Mouse (Mus musculus) stomach, embryonic 16.5 days (tissue): ENCODE measurements around the gene Supt5. TPM values are rescaled to one million over a fixed set of nuclear protein-coding genes. Genes with fewer than 3 reads are reported as not detected.

Source experiments
- ATAC-seq: fragments of 200-750 bp; cut with Nextera tagmentation; 2 replicates; pipeline ENCODE4 v1.8.0; 2017; ENCODE audit warnings: moderate number of reproducible peaks, moderate TSS enrichment; ENCODE audit not compliant: insufficient read depth, low FRiP score
- H3K27ac ChIP-seq: fragments of 300-500 bp; sonication (generic); 2 replicates; pipeline ENCODE4 v1.5.1; 2014; ENCODE audit warnings: low read length
- H3K27me3 ChIP-seq: fragments of 300-500 bp; sonication (generic); 2 replicates; pipeline ENCODE4 v1.6.1; 2014; ENCODE audit warnings: low read length, control low read depth, mixed read lengths; ENCODE audit not compliant: control insufficient read depth, insufficient read depth
- H3K36me3 ChIP-seq: fragments of 300-500 bp; sonication (generic); 2 replicates; pipeline ENCODE4 v1.6.1; 2014; ENCODE audit warnings: low read length; ENCODE audit not compliant: control insufficient read depth, insufficient read depth
- H3K4me1 ChIP-seq: fragments of 300-500 bp; sonication (generic); 2 replicates; pipeline ENCODE4 v1.6.1; 2014; ENCODE audit warnings: low read length, control low read depth, mixed read lengths; ENCODE audit not compliant: control insufficient read depth, insufficient read depth
- H3K4me2 ChIP-seq: fragments of 300-500 bp; sonication (generic); 2 replicates; pipeline ENCODE4 v1.6.1; 2014; ENCODE audit warnings: low read depth, low read length, mixed read lengths
- H3K4me3 ChIP-seq: fragments of 300-500 bp; sonication (generic); replicated peaks from 2 replicates; pipeline ENCODE4 v1.5.1; 2014; ENCODE audit warnings: mild to moderate bottlenecking, low read length
- H3K9ac ChIP-seq: fragments of 300-500 bp; sonication (generic); 2 replicates; pipeline ENCODE4 v1.6.1; 2014; ENCODE audit warnings: low read length
- H3K9me3 ChIP-seq: fragments of 300-500 bp; sonication (generic); replicated peaks from 2 replicates; pipeline ENCODE4 v1.6.1; 2016; ENCODE audit warnings: low read length, control low read depth; ENCODE audit not compliant: control insufficient read depth
- WGBS: fragments of 180-500 bp; shearing (Covaris S2); extraction: QIAGEN DNeasy Blood & Tissue Kit; methylation state at CpG from one replicate; pipeline ENCODE4 v1.1.7; 2014; 5-methylcytosine and 5-hydroxymethylcytosine counted together
- polyA plus RNA-seq: library from polyadenylated mRNA; unstranded; fragments of >200 nt; fragmentation: Nextera tagmentation; extraction: Ambion mirVana; gene quantifications from 2 replicates; pipeline ENCODE4 v1.2.1, GENCODE M21; 2015

The Supt5 gene
- polyA plus RNA-seq, 1 experiment from 2014 or later: 86.7 TPM

GRCm38 (mm10) chr7:28356981-28357380, 18.4 kb upstream of the Supt5 start:
- H3K36me3 ChIP-seq: peaks cover 37% of the 10 kb centered on the region
- H3K4me1 ChIP-seq: peaks cover 22% of the 10 kb centered on the region
- H3K4me3 ChIP-seq: no peak overlapping the region
- no peaks in the 10 kb centered on the region for H3K9me3 ChIP-seq
- no peaks in the 10 kb centered on the region for H3K27me3 ChIP-seq
- peak overlapping the region; percentile 43; the same call in 1 of the 2 replicates for H3K9ac ChIP-seq
- WGBS: 10% methylated on average over 5 of the region's 5 CpGs
- 0 out of 2 replicates have a peak overlapping the region, but pooled peaks have one; percentile 27 for H3K4me2 ChIP-seq
- peak overlapping the region; percentile 71 for H3K27ac ChIP-seq
- ATAC-seq: peak; percentile 59

- peaks cover 28% of the 10 kb centered on the region for H3K36me3 ChIP-seq
Observed at GRCm38 (mm10) chr7:28355221-28355620, 16.7 kb upstream of the Supt5 start.

GRCm38 (mm10) chr7:28354596-28354995, 16.1 kb upstream of the Supt5 start:
- Histone ChIP-seq H3K27me3 (no peaks in the 10 kb centered on the region), H3K4me1 (peaks cover 28% of the 10 kb centered on the region), H3K36me3 (peaks cover 23% of the 10 kb centered on the region), H3K9ac (no peak overlapping the region), H3K9me3 (no peaks in the 10 kb centered on the region), H3K4me3 (no peak overlapping the region), H3K27ac (no peak overlapping the region), H3K4me2 (no peak overlapping the region)
- no peak for ATAC-seq
- WGBS: 88% methylated on average over 3 of the region's 3 CpGs

More at GRCm38 (mm10) chr7:28355221-28355620, 16.7 kb upstream of the Supt5 start:
- 83% methylated on average over 3 of the region's 3 CpGs for whole genome bisulfite sequencing
- no peak overlapping the region for H3K4me2 ChIP-seq
- no peaks in the 10 kb centered on the region for H3K9me3 ChIP-seq
- no peak for ATAC-seq
- H3K4me1 ChIP-seq: peaks cover 28% of the 10 kb centered on the region
- H3K27ac ChIP-seq: no peak overlapping the region
- H3K9ac ChIP-seq: no peak overlapping the region
- H3K4me3 ChIP-seq: no peak overlapping the region
- no peaks in the 10 kb centered on the region for H3K27me3 ChIP-seq

- Histone ChIP-seq H3K4me1 (peaks cover 28% of the 10 kb centered on the region), H3K27me3 (no peaks in the 10 kb centered on the region), H3K9ac (no peak overlapping the region), H3K9me3 (no peaks in the 10 kb centered on the region), H3K4me3 (no peak overlapping the region), H3K27ac (no peak overlapping the region), H3K4me2 (no peak overlapping the region), H3K36me3 (peaks cover 18% of the 10 kb centered on the region)
- 81% methylated on average over 3 of the region's 3 CpGs for WGBS
- ATAC-seq: no peak
Observed at GRCm38 (mm10) chr7:28354113-28354581, 15.6 kb upstream of the Supt5 start.

GRCm38 (mm10) chr7:28353267-28353666, 14.7 kb upstream of the Supt5 start:
- no peak overlapping the region for H3K4me3 ChIP-seq
- H3K27ac ChIP-seq: no peak overlapping the region
- H3K36me3 ChIP-seq: peaks cover 16% of the 10 kb centered on the region
- peaks cover 24% of the 10 kb centered on the region for H3K4me1 ChIP-seq
- H3K4me2 ChIP-seq: no peak overlapping the region
- 85% methylated on average over 2 of the region's 2 CpGs for WGBS
- no peak for ATAC-seq
- H3K27me3 ChIP-seq: no peaks in the 10 kb centered on the region
- no peak overlapping the region for H3K9ac ChIP-seq
- no peaks in the 10 kb centered on the region for H3K9me3 ChIP-seq

GRCm38 (mm10) chr7:28351676-28352191, 13.2 kb upstream of the Supt5 start:
- peaks cover 8% of the 10 kb centered on the region for H3K4me1 ChIP-seq
- H3K4me2 ChIP-seq: peak overlapping the region; percentile 91
- H3K9me3 ChIP-seq: no peaks in the 10 kb centered on the region
- H3K27ac ChIP-seq: no peak overlapping the region
- peak overlapping the region; percentile 95 for H3K4me3 ChIP-seq
- H3K9ac ChIP-seq: peak overlapping the region; percentile 98
- ATAC-seq: no peak
- WGBS: 33% methylated on average over 4 of the region's 4 CpGs
- no peaks in the 10 kb centered on the region for H3K27me3 ChIP-seq
- H3K36me3 ChIP-seq: peaks cover 16% of the 10 kb centered on the region

- Histone ChIP-seq H3K36me3 (peaks cover 16% of the 10 kb centered on the region), H3K4me1 (peaks cover 8% of the 10 kb centered on the region), H3K9me3 (no peaks in the 10 kb centered on the region), H3K9ac (peak within 1 kb of the TSS; percentile 98), H3K27me3 (no peaks in the 10 kb centered on the region), H3K4me2 (peak within 1 kb of the TSS; percentile 91), H3K27ac (peak within 1 kb of the TSS; percentile 96), H3K4me3 (peak within 1 kb of the TSS; percentile 95)
- ATAC-seq: peak; percentile 95
- under 1% methylated on average over 50 of the region's 50 CpGs for WGBS
Observed at GRCm38 (mm10) chr7:28350155-28350883, 11.8 kb upstream of the Supt5 start, which contains the start of gene Rps16. Gene Rps16 (plus strand): TSS chr7:28350652.

- Histone ChIP-seq H3K4me1 (peaks cover 8% of the 10 kb centered on the region), H3K9ac (no peak overlapping the region), H3K27me3 (no peaks in the 10 kb centered on the region), H3K36me3 (peaks cover 9% of the 10 kb centered on the region), H3K9me3 (no peaks in the 10 kb centered on the region), H3K4me3 (no peak overlapping the region), H3K27ac (no peak overlapping the region), H3K4me2 (no peak overlapping the region)
- ATAC-seq: no peak
- 85% methylated on average over 7 of the region's 7 CpGs for WGBS
Observed at GRCm38 (mm10) chr7:28348601-28349000, 10.1 kb upstream of the Supt5 start.

GRCm38 (mm10) chr7:28347746-28348145, 9.2 kb upstream of the Supt5 start:
- H3K9me3 ChIP-seq: no peaks in the 10 kb centered on the region
- H3K9ac ChIP-seq: no peak overlapping the region
- WGBS: 67% methylated on average over 3 of the region's 3 CpGs
- no peaks in the 10 kb centered on the region for H3K27me3 ChIP-seq
- no peak overlapping the region for H3K4me3 ChIP-seq
- no peak overlapping the region for H3K4me2 ChIP-seq
- peaks cover under 1% of the 10 kb centered on the region; the same call in 1 of the 2 replicates for H3K36me3 ChIP-seq
- ATAC-seq: no peak
- peaks cover 8% of the 10 kb centered on the region for H3K4me1 ChIP-seq
- H3K27ac ChIP-seq: no peak overlapping the region
